26 mouse cellular contexts compared by ENCODE assay signal in genomic region chr5:64827151-64827550, GRCm38 (mm10). TPM values are rescaled to one million over a fixed set of nuclear protein-coding genes. Genes with fewer than 3 reads are reported as not detected.
DNase-seq lines count a peak whose midpoint lies in the region; ATAC-seq lines count a peak whose summit lies in the region.
"Had no signal": no experiment of that assay in that cellular context is flagged by ENCODE, and none has a peak within 500 bp of the region (broad histone marks: within the 10 kb centered on the region; RNA-seq: fewer than 3 reads in every experiment).

No protein-coding gene starts in this region.

- no peaks in the 10 kb centered on the region for H3K4me1 ChIP-seq in heart, embryonic 10.5 days
- H3K4me1 ChIP-seq in midbrain, embryonic 11.5 days (ENCODE audit: control insufficient read depth, insufficient read depth, low read length) = no peaks in the 10 kb centered on the region
- H3K4me1 ChIP-seq in midbrain, embryonic 14.5 days (ENCODE audit: control insufficient read depth, insufficient read depth, low read length) = no peaks in the 10 kb centered on the region
- H3K4me1 ChIP-seq: embryonic facial prominence, embryonic 13.5 days; embryonic facial prominence, embryonic 15.5 days; forebrain, embryonic 12.5 days had no signal

- H3K36me3 ChIP-seq in heart, embryonic 10.5 days = peaks cover 88% of the 10 kb centered on the region
- H3K36me3 ChIP-seq in midbrain, embryonic 11.5 days (ENCODE audit: control insufficient read depth, insufficient read depth, low read length) = peaks cover 35% of the 10 kb centered on the region
- H3K36me3 ChIP-seq in midbrain, embryonic 14.5 days (ENCODE audit: control insufficient read depth, insufficient read depth, low read length) = peaks cover 53% of the 10 kb centered on the region

- no peak overlapping the region for H3K27ac ChIP-seq in heart, embryonic 10.5 days
- H3K27ac ChIP-seq in midbrain, embryonic 11.5 days (ENCODE audit: low read depth, low read length) = no peak overlapping the region
- H3K27ac ChIP-seq in midbrain, embryonic 14.5 days (replicated peaks; ENCODE audit: low read depth, low read length) = no peak overlapping the region
- H3K27ac ChIP-seq: embryonic facial prominence, embryonic 13.5 days; embryonic facial prominence, embryonic 15.5 days; forebrain, embryonic 10.5 days; forebrain, embryonic 12.5 days had no signal

- H3K9ac ChIP-seq in midbrain, embryonic 11.5 days (ENCODE audit: low read length) = no peak overlapping the region
- H3K9ac ChIP-seq in midbrain, embryonic 14.5 days (replicated peaks; ENCODE audit: low read length) = no peak overlapping the region
- H3K9ac ChIP-seq: embryonic facial prominence, embryonic 13.5 days; embryonic facial prominence, embryonic 15.5 days; forebrain, embryonic 12.5 days had no signal

- intact Hi-C loops in heart, postnatal 10 days (cut with DNase I) = no loop called here

- 96% methylated on average over 12 of the region's 12 CpGs for WGBS in heart, embryonic 10.5 days
- WGBS in midbrain, embryonic 11.5 days = 95% methylated on average over 12 of the region's 12 CpGs
- 96% methylated on average over 12 of the region's 12 CpGs for WGBS in midbrain, embryonic 14.5 days

- peak; percentile 54 for DNase-seq in heart, embryonic 10.5 days (ENCODE audit: low spot score)
- no peak for DNase-seq in heart, postnatal 10 days
- peak; percentile 26 for DNase-seq in midbrain, embryonic 11.5 days (ENCODE audit: low spot score, missing footprints)
- DNase-seq in midbrain, embryonic 14.5 days = no peak
- peak; percentile 5 for DNase-seq in c-Kit-negative CD71-positive TER-119-positive erythroid progenitor cells, embryonic 14.5 days (ENCODE audit: low read depth, low spot score)
- DNase-seq in spleen, postnatal 10 days (ENCODE audit: low spot score in 2 of 2) = no peak
- DNase-seq: adrenal gland, adult 8-10 months; adrenal gland, postnatal 14 days; adrenal gland, postnatal 36 days; cerebellum, adult 11 months; cerebellum, adult 18-20 months; cerebellum, adult 8-10 months; cerebellum, adult 9-11 months; cerebellum, postnatal 14 days; cerebellum, postnatal 36 days; embryo, embryonic 11 days had no signal

- no peaks in the 10 kb centered on the region for H3K27me3 ChIP-seq in heart, embryonic 10.5 days (ENCODE audit: insufficient read depth, poor library complexity, severe bottlenecking)
- H3K27me3 ChIP-seq in midbrain, embryonic 11.5 days (ENCODE audit: control insufficient read depth, insufficient read depth, low read length) = no peaks in the 10 kb centered on the region
- H3K27me3 ChIP-seq in midbrain, embryonic 14.5 days (ENCODE audit: control insufficient read depth, insufficient read depth, low read length) = no peaks in the 10 kb centered on the region
- H3K27me3 ChIP-seq: embryonic facial prominence, embryonic 13.5 days; embryonic facial prominence, embryonic 15.5 days; forebrain, embryonic 12.5 days; Patski had no signal

- no peaks in the 10 kb centered on the region for H3K9me3 ChIP-seq in heart, embryonic 10.5 days
- no peaks in the 10 kb centered on the region; the same call in 1 of the 2 replicates for H3K9me3 ChIP-seq in midbrain, embryonic 11.5 days (ENCODE audit: control insufficient read depth, low read length)
- no peaks in the 10 kb centered on the region for H3K9me3 ChIP-seq in midbrain, embryonic 14.5 days (ENCODE audit: control insufficient read depth, low read length)
- H3K9me3 ChIP-seq: embryonic facial prominence, embryonic 13.5 days; embryonic facial prominence, embryonic 15.5 days; forebrain, embryonic 10.5 days; forebrain, embryonic 12.5 days; G1E had no signal

- H3K4me2 ChIP-seq in midbrain, embryonic 11.5 days = no peak overlapping the region
- no peak overlapping the region for H3K4me2 ChIP-seq in midbrain, embryonic 14.5 days (ENCODE audit: low read length)
- H3K4me2 ChIP-seq: embryonic facial prominence, embryonic 13.5 days; embryonic facial prominence, embryonic 15.5 days; forebrain, embryonic 12.5 days had no signal

- no peak overlapping the region for H3K4me3 ChIP-seq in heart, embryonic 10.5 days
- no peak overlapping the region for H3K4me3 ChIP-seq in midbrain, embryonic 11.5 days (ENCODE audit: low read depth, low read length)
- H3K4me3 ChIP-seq in midbrain, embryonic 14.5 days (replicated peaks; ENCODE audit: low read depth, low read length) = no peak overlapping the region
- H3K4me3 ChIP-seq: embryonic facial prominence, embryonic 13.5 days; embryonic facial prominence, embryonic 15.5 days; erythroblast, embryonic 14.5 days; forebrain, embryonic 10.5 days; forebrain, embryonic 12.5 days had no signal

- ATAC-seq in midbrain, embryonic 11.5 days (ENCODE audit: low FRiP score) = no peak
- no peak for ATAC-seq in midbrain, embryonic 14.5 days (ENCODE audit: low FRiP score, low TSS enrichment)
- ATAC-seq: activated CD4-positive, CD25-positive, alpha-beta regulatory T cell, adult 4 months; forebrain, embryonic 14.5 days; forebrain, embryonic 16.5 days; Patski had no signal

RNA-seq across cellular contexts. Expression of gene Klf3, which starts 24.0 kb away (rescaled TPM):
- polyA plus RNA-seq in heart, embryonic 10.5 days (2016; fragmentation: Nextera tagmentation; extraction: Ambion mirVana) = 49.6 and 61.8 TPM in 2 replicates
- total RNA-seq in heart, postnatal 10 days (2021) = 10 to 100 TPM; 78.9 to 81.0 TPM
- 34.8 and 37.7 TPM in 2 replicates for polyA plus RNA-seq in midbrain, embryonic 11.5 days (2014; fragmentation: Nextera tagmentation; extraction: Ambion mirVana)
- 19.2 and 25.3 TPM in 2 replicates for polyA plus RNA-seq in midbrain, embryonic 14.5 days (2014; fragmentation: Nextera tagmentation; extraction: Ambion mirVana)

Comparison
In these comparisons a context has a peak if more than half of its experiments do, and no peak if none do; other contexts are left out.
1. DNase-seq: peak in heart, embryonic 10.5 days (single experiment), midbrain, embryonic 11.5 days (single experiment) and c-Kit-negative CD71-positive TER-119-positive erythroid progenitor cells, embryonic 14.5 days (single experiment); none in heart, postnatal 10 days (0 of 2), midbrain, embryonic 14.5 days (single experiment) and spleen, postnatal 10 days (0 of 2).